Mouse (Mus musculus) brain, embryonic 14.5 days (tissue): ENCODE data around the gene Tmem132a. TPM values are rescaled to one million over a fixed set of nuclear protein-coding genes. Genes with fewer than 3 reads are reported as not detected.

Source experiments
- DNase-seq: peaks from one replicate; pipeline ENCODE4 v3.0.0-alpha.2; 2011; ENCODE audit warnings: low read depth
- CTCF ChIP-seq: fragments of 200-500 bp; IDR thresholded peaks from 2 replicates; pipeline ENCODE4 v1.5.1; 2012; ENCODE audit warnings: inconsistent platforms, mild to moderate bottlenecking, moderate library complexity, borderline replicate concordance; ENCODE audit not compliant: insufficient read depth, insufficient read length; ENCODE audit errors: extremely low read depth
- POLR2A ChIP-seq: fragments of 200-500 bp; IDR thresholded peaks from 2 replicates; pipeline ENCODE4 v1.6.1; 2012; ENCODE audit warnings: mild to moderate bottlenecking, inconsistent platforms, borderline replicate concordance; ENCODE audit not compliant: poor library complexity, insufficient read depth, insufficient read length, severe bottlenecking; ENCODE audit errors: extremely low read depth
- polyA plus RNA-seq: library from polyadenylated mRNA; depleted of rRNA; stranded (reverse); fragments of >200 nt; gene quantifications from 2 replicates; pipeline ENCODE4 v1.2.3, GENCODE M21; 2012

Gene Tmem132a
- polyA plus RNA-seq, 1 experiment: 301 TPM

DNA sequence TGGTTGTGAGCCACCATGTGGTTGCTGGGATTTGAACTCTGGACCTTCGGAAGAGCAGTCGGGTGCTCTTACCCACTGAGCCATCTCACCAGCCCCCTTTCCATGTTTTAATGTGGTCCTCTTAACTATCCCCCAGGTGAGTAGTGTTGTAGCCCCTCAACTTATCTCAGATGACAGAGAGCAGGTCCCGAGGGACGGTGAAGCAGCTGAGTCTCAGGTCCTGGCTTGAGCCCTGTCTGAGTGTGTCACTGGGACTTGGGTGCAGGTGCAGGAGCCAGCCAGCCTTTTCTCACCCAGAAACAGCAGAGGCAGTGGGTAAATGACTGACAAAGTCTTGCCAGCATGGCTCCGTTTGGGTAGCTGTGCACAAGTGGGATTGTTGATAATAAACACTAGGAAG is 25.5 kb downstream of the Tmem132a start:
- DNase-seq: no peak
- no peak for TF ChIP-seq POLR2A
- TF ChIP-seq CTCF: no peak

DNA sequence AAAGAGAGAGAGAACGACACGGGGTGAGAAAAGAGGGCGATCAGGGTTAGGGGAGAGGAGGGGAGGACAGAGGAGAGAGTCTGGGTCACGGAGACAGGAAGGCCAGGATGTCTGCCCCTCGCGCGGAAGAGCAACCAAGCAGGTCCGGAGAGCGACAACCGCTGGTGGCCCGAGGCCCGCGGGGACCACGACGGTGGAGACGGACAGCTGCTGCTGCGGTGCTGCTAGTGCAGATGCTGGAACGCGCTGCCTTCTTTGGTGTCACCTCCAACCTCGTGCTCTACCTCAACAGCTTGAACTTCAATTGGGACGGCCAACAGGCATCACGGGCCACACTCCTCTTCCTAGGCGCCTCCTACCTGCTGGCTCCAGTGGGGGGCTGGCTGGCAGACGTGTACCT is 26.8 kb downstream of the Tmem132a start:
- no peak for DNase-seq
- TF ChIP-seq POLR2A (no peak), CTCF (no peak)

DNA sequence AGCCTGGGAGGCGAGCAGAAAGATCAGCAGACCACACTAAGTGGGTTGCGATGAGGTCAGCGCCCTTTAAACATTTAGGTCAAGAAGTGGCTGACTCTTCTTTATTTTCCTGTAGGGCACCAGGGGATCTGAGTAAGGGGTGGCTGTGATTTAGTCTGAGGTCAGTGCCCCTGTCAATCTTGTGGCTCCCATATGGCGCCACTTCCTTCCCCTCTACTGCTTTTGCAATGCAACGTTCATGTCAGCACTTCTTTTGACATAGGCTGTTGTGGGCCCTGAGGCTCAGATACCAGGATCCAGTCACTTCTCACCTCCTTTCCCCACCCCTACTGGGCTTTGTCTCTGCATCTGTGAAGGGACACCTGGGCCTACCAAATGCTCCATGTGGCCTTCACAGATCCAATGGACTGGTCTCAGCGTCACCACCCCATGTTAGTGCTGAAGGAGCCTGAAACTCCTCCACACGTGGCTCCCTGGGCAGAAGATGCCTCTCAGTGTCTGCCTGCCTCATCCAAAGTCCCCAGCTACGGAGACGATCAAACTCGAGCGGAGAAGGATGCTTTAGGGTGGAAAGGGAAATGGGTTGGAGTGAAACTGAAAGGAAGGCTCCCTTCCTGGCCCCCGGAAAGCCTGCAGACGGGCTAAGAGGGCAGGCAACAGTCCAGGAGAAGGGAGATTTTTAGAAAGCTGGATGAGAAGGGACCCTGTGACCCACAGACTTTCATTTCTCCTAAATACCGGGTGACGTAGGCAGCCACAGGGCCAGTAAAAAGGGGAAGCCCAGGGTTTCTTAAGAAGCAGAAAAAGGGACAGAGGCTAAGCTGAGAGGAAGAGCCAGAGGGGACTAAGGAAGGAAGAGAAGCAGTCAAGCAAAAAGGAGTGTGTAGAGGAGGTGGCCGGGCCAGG is 27.8 kb downstream of the Tmem132a start:
- DNase-seq: no peak
- no peak for TF ChIP-seq CTCF
- TF ChIP-seq POLR2A: no peak

DNA sequence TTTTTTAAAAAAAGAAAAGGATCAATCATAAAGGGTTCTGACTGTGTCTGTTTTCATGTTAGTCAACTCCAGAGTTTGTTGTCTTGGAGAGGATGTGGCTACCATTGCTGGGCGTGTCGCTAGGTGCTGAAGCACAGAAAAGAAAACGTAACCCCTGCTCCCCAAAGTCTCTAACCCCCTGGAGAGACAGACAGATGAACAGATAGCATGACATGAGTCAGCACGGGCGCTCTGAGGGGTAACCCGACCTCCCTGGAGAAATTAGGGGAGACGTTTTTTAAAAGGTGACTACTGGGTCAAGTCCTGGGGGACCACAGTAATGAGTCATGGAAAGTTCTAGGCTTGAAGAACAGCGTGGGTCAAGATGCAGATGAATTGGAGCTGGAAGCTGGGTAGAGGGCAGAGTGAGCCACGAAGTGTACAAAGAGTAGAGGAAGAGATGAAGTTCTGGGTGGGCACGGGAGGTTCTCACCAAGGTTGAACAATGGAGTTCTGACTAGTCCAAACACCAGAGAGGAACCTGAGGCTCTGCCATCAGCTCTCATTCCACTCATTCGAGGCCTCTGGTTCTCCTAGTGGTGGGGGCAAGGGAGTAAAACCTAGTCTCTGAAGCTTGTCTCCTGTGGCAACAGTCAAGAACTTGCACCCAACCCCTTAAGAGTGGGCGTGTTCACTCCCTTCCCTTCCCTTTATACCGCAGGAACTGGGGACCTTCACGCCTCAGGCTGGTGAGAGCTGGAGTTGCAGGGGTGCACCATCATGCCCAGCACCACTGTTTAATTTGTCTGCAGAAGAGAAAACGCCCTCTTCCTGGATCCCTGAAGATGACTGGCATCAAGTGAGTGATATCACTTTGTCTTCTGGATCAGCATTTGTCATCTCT is 30.5 kb downstream of the Tmem132a start, which contains the start of gene Slc15a3:
TSS of gene Slc15a3 (plus strand) at position 718 of the 883 bp plus-strand sequence.
- TF ChIP-seq CTCF (no peak), POLR2A (no peak)
- no peak for DNase-seq

DNA sequence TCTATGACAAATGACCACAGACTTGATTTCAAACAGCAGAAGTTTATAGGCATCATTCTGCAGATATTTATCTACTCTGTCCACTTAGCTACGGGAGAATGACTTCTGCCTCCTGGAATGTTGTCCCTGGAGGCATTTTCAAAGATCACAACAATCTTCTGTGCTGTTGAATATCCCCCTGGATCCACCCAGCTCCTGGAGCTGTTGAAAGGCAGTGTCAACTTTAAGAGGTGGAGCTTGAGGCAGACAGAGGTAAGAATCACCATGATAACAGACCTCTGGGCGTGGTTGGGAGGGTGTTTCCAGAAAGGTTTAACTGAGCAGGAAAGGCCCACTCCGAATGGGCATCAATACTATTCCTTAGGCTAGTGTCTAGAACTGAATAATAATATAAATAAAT is 34.1 kb downstream of the Tmem132a start:
- TF ChIP-seq POLR2A: no peak
- TF ChIP-seq CTCF: no peak
- no peak for DNase-seq

DNA sequence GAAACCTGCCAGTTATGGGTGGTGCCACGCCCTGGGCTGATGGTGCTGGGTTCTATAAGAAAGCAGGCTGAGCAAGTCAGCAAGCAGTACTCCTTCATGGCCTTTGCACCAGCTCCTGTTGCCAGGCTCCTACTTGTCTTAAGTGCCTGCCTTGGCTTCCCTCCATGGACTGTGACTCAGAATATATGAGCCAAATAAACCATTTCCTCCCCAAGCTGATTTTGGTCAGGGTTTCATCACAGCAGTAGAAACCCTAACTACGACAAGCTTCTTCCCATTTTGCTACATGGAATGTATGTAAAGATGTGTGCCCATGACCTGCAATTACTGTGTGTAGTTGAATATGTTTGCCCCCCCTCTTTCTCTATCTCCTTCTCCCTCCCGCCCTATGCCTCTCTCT is 36.1 kb downstream of the Tmem132a start:
- no peak for DNase-seq
- TF ChIP-seq POLR2A: no peak
- TF ChIP-seq CTCF: no peak

DNA sequence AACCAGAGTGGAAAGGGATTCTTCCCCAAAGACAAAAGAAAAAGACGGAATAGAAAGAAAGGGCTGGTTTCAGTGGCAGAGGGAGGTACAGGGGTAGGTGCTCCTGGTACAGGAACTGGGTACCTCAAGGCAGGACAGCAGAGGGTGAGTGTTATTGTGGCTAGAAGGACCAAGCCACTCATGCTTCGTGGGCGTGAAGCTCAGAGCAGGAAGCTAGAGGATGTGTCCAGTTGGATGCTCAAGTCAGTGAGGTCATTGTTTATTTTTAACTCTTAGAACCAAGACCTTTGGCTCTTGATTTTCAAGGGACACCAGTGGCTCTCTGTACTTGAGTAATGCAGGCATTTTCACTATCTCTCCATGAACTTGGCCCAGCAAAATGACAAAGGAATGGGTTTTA is 37.7 kb downstream of the Tmem132a start:
- DNase-seq: no peak
- TF ChIP-seq POLR2A: no peak
- TF ChIP-seq CTCF: no peak

DNA sequence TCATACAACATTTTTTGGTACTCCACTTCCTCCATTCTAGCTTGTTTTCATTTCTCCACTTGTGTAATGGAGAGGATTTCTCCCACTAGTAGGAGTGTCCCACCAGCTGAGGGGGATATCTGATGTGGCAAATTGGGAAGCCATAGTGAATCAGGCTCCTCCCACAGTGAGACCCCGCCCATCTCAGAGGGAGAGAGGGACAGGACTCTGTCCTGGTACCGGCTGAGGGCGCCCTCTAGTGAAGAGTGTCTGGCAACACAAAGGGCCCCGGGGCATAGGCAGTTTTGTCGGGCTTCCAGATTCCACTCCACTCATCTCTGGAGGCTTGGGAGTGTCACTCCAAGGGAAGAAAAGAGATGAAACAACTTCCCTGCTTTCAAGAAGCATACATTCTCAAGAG is 38.3 kb downstream of the Tmem132a start:
- TF ChIP-seq POLR2A (no peak), CTCF (peak; percentile 42)
- DNase-seq: peak; percentile 39

DNA sequence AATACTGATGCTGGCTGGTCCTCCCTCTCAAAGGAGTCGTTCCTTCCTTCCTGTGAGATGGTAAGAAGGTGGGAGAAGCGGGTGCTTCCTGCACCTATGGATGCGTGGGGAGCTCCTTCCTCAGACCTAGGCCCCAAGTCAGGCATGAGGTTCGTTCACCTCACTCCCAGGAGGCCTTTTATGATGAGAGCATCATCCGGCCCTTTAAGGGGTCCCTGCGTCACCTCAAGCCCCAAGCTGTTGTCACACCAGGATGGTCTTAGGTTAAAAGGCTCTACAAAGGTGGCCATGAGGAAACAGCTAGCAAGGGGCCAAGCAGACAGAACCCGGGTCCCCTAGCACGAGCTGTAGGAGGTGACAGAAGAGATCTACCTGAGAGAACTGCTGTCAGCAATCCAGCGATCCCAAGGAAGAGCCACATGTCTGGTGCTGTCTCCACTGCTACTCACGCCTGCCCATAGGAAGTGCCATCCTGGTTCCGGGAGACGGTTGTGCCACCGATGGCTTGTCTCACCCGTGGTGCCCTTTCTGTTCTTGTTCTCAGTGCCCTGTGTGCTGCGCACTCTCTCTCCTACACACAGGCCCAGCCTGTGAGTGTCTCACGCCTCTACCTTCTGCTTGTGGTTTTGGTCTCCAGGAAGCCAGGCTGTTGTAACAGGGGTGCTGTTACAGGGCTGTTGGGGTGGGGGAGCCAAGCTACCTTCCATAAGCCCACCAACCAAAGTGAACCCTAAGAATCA is 40.1 kb downstream of the Tmem132a start, which contains the start of gene Cd6:
TSS of gene Cd6 (minus strand) at position 623 of the 740 bp plus-strand sequence.
- DNase-seq: no peak
- TF ChIP-seq CTCF (no peak), POLR2A (no peak)

DNA sequence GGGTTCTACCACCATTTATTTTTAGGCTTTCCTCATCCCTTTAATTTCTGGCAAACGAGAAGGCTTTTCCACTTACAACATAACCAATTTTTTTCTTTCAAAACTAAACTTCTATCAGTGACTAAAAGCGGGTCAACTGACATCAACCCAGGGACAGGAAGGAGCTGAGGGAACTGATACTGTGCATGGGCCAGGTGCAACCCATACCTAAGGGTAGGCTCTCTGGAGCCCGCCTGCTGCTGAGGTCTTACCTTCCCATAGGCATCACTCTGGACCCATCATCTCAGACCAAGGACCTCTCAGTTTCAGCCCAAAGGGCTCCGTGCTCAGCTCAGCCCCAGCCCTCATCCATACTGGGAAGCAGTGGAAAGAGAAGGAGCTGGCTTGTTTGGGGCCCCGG is 41.4 kb downstream of the Tmem132a start:
- TF ChIP-seq POLR2A: no peak
- TF ChIP-seq CTCF: no peak
- DNase-seq: no peak
